Mouse (Mus musculus) kidney, postnatal 10 days (tissue): ENCODE results near the gene Gpr50.

ENCODE experiments used
- DNase-seq: peaks from one replicate; pipeline ENCODE4 v3.0.0; 2021; ENCODE audit warnings: mixed read lengths

Gene Gpr50

GRCm38 (mm10) chrX:71663374-71663773 lies at the start of gene Gpr50:
Gpr50 (plus strand) TSS chrX:71663667.
- DNase-seq = peak; percentile 4

- DNase-seq = no peak
Observed at GRCm38 (mm10) chrX:71622286-71622685, 41.2 kb upstream of the Gpr50 start.

- peak; percentile 48 for DNase-seq
Observed at GRCm38 (mm10) chrX:71623843-71624242, 39.6 kb upstream of the Gpr50 start.

GRCm38 (mm10) chrX:71628306-71628705 lies 35.2 kb upstream of the Gpr50 start:
- peak; percentile 51 for DNase-seq

GRCm38 (mm10) chrX:71630709-71631108 lies 32.8 kb upstream of the Gpr50 start:
- DNase-seq = no peak

- DNase-seq = no peak
Observed at GRCm38 (mm10) chrX:71631130-71631529, 32.3 kb upstream of the Gpr50 start.

GRCm38 (mm10) chrX:71647958-71648357 lies 15.5 kb upstream of the Gpr50 start:
- peak; percentile 66 for DNase-seq

- no peak for DNase-seq
Observed at GRCm38 (mm10) chrX:71648434-71648833, 15.0 kb upstream of the Gpr50 start.

- peak; percentile 53 for DNase-seq
Observed at GRCm38 (mm10) chrX:71648848-71649454, 14.5 kb upstream of the Gpr50 start.

- DNase-seq = no peak
Observed at GRCm38 (mm10) chrX:71649993-71650392, 13.5 kb upstream of the Gpr50 start.

- no peak for DNase-seq
Observed at GRCm38 (mm10) chrX:71661794-71662193, 1.7 kb upstream of the Gpr50 start.

- DNase-seq = peak; percentile 8
Observed at GRCm38 (mm10) chrX:71663871-71664687, 612 bp downstream of the Gpr50 start.

GRCm38 (mm10) chrX:71664688-71665026 lies 1.2 kb downstream of the Gpr50 start:
- DNase-seq = no peak

GRCm38 (mm10) chrX:71670254-71670653 lies 6.8 kb downstream of the Gpr50 start:
- no peak for DNase-seq

GRCm38 (mm10) chrX:71700817-71701469 lies 37.5 kb downstream of the Gpr50 start:
- no peak for DNase-seq
